Mouse (Mus musculus) intestine, embryonic 14.5 days (tissue): ENCODE results near the gene P4ha1. TPM values are rescaled to one million over a fixed set of nuclear protein-coding genes. Genes with fewer than 3 reads are reported as not detected.

ENCODE experiments used
- ATAC-seq: fragments of 200-750 bp; cut with Nextera tagmentation; replicated peaks from 2 replicates; pipeline ENCODE4 v1.8.0; 2017; ENCODE audit warnings: low read depth, moderate number of reproducible peaks, moderate TSS enrichment, moderate library complexity; ENCODE audit not compliant: low FRiP score, low TSS enrichment
- DNase-seq: peaks from one replicate; pipeline ENCODE4 v3.0.0-alpha.2; 2018; ENCODE audit warnings: low spot score
- H3K27ac ChIP-seq: fragments of 300-500 bp; sonication (generic); 2 replicates; pipeline ENCODE4 v1.5.1; 2014; ENCODE audit warnings: low read depth, mild to moderate bottlenecking, control low read depth
- H3K27me3 ChIP-seq: fragments of 300-500 bp; sonication (generic); replicated peaks from 2 replicates; pipeline ENCODE4 v1.6.1; 2014; ENCODE audit warnings: low read length, control low read depth; ENCODE audit not compliant: control insufficient read depth, insufficient read depth
- H3K36me3 ChIP-seq: fragments of 300-500 bp; sonication (generic); 2 replicates; pipeline ENCODE4 v1.6.1; 2014; ENCODE audit warnings: low read length, control low read depth; ENCODE audit not compliant: control insufficient read depth, insufficient read depth
- H3K4me1 ChIP-seq: fragments of 300-500 bp; sonication (generic); replicated peaks from 2 replicates; pipeline ENCODE4 v1.6.1; 2014; ENCODE audit warnings: low read length, control low read depth, mixed read lengths; ENCODE audit not compliant: control insufficient read depth, insufficient read depth
- H3K4me2 ChIP-seq: fragments of 300-500 bp; sonication (generic); 2 replicates; pipeline ENCODE4 v1.6.1; 2014; ENCODE audit warnings: low read length
- H3K4me3 ChIP-seq: fragments of 300-500 bp; sonication (generic); 2 replicates; pipeline ENCODE4 v1.5.1; 2014; ENCODE audit warnings: low read depth, low read length, control low read depth, mixed read lengths
- H3K9ac ChIP-seq: fragments of 300-500 bp; sonication (generic); 2 replicates; pipeline ENCODE4 v1.6.1; 2014; ENCODE audit warnings: mild to moderate bottlenecking, low read length
- H3K9me3 ChIP-seq: fragments of 300-500 bp; sonication (generic); 2 replicates; pipeline ENCODE4 v1.6.1; 2016; ENCODE audit warnings: low read length, control low read depth; ENCODE audit not compliant: control insufficient read depth
- WGBS: fragments of 180-500 bp; shearing (Covaris S2); extraction: QIAGEN DNeasy Blood & Tissue Kit; methylation state at CpG from one replicate; pipeline ENCODE4 v1.1.7; 2014; 5-methylcytosine and 5-hydroxymethylcytosine counted together
- polyA plus RNA-seq: library from polyadenylated mRNA; unstranded; fragments of >200 nt; fragmentation: Nextera tagmentation; extraction: Ambion mirVana; gene quantifications from 2 replicates; pipeline ENCODE4 v1.2.1, GENCODE M21; 2014

The P4ha1 gene
- polyA plus RNA-seq, 1 experiment from 2014 or later = 65.2 TPM

GRCm38 (mm10) chr10:59308993-59309715, 13.9 kb upstream of the P4ha1 start:
- Histone ChIP-seq H3K9ac (no peak overlapping the region), H3K36me3 (no peaks in the 10 kb centered on the region), H3K9me3 (no peaks in the 10 kb centered on the region), H3K4me1 (no peaks in the 10 kb centered on the region; the same call in 1 of the 2 replicates), H3K4me3 (no peak overlapping the region), H3K27ac (no peak overlapping the region), H3K4me2 (no peak overlapping the region), H3K27me3 (no peaks in the 10 kb centered on the region)
- ATAC-seq (no peak), DNase-seq (no peak)
- WGBS = 45% methylated on average over 3 of the region's 3 CpGs

GRCm38 (mm10) chr10:59310124-59310523, 13.0 kb upstream of the P4ha1 start:
- Histone ChIP-seq H3K4me2 (no peak overlapping the region), H3K36me3 (no peaks in the 10 kb centered on the region), H3K9me3 (no peaks in the 10 kb centered on the region), H3K9ac (no peak overlapping the region), H3K27ac (no peak overlapping the region), H3K4me1 (no peaks in the 10 kb centered on the region; the same call in 1 of the 2 replicates), H3K27me3 (no peaks in the 10 kb centered on the region), H3K4me3 (no peak overlapping the region)
- WGBS = 36% methylated on average over 2 of the region's 2 CpGs
- ATAC-seq = no peak
- peak; percentile 29 for DNase-seq

- Histone ChIP-seq H3K4me1 (no peaks in the 10 kb centered on the region; the same call in 1 of the 2 replicates), H3K4me3 (no peak overlapping the region), H3K27ac (no peak overlapping the region), H3K27me3 (no peaks in the 10 kb centered on the region), H3K9ac (no peak overlapping the region), H3K36me3 (no peaks in the 10 kb centered on the region), H3K4me2 (no peak overlapping the region), H3K9me3 (no peaks in the 10 kb centered on the region)
- WGBS = 53% methylated on average over 6 of the region's 6 CpGs
- DNase-seq (peak; percentile 57), ATAC-seq (peak; percentile 72; the same call in 1 of the 2 replicates)
Observed at GRCm38 (mm10) chr10:59310691-59311457, 12.2 kb upstream of the P4ha1 start.

GRCm38 (mm10) chr10:59311881-59312280, 11.2 kb upstream of the P4ha1 start:
- no peaks in the 10 kb centered on the region; the same call in 1 of the 2 replicates for H3K4me1 ChIP-seq
- ATAC-seq = no peak
- WGBS = 86% methylated on average over 5 of the region's 5 CpGs

GRCm38 (mm10) chr10:59321112-59321511, 2.0 kb upstream of the P4ha1 start:
- Histone ChIP-seq H3K36me3 (no peaks in the 10 kb centered on the region), H3K9me3 (no peaks in the 10 kb centered on the region), H3K27me3 (no peaks in the 10 kb centered on the region), H3K27ac (no peak overlapping the region), H3K9ac (no peak overlapping the region), H3K4me3 (no peak overlapping the region), H3K4me1 (peaks cover 14% of the 10 kb centered on the region), H3K4me2 (no peak overlapping the region)
- ATAC-seq (no peak), DNase-seq (no peak)
- 81% methylated on average over 3 of the region's 3 CpGs for WGBS

More at GRCm38 (mm10) chr10:59311881-59312280, 11.2 kb upstream of the P4ha1 start:
- Histone ChIP-seq H3K4me3 (no peak overlapping the region), H3K9me3 (no peaks in the 10 kb centered on the region), H3K4me2 (no peak overlapping the region), H3K27ac (no peak overlapping the region), H3K9ac (no peak overlapping the region), H3K27me3 (no peaks in the 10 kb centered on the region), H3K36me3 (no peaks in the 10 kb centered on the region)
- DNase-seq = peak; percentile 37

- WGBS = 54% methylated on average over 4 of the region's 4 CpGs
- 0 out of 2 replicates have a peak overlapping the region, but pooled peaks have one; percentile 74 for H3K4me3 ChIP-seq
- no peak for DNase-seq
- no peaks in the 10 kb centered on the region for H3K9me3 ChIP-seq
- peak overlapping the region; percentile 44; the same call in 1 of the 2 replicates for H3K9ac ChIP-seq
- H3K4me1 ChIP-seq = peaks cover 16% of the 10 kb centered on the region
- no peak for ATAC-seq
- no peaks in the 10 kb centered on the region for H3K36me3 ChIP-seq
- peak overlapping the region; percentile 93 for H3K27ac ChIP-seq
- peak overlapping the region; percentile 88 for H3K4me2 ChIP-seq
- H3K27me3 ChIP-seq = no peaks in the 10 kb centered on the region
Observed at GRCm38 (mm10) chr10:59322271-59322670, 825 bp upstream of the P4ha1 start.

GRCm38 (mm10) chr10:59323488-59324161, 529 bp downstream of the P4ha1 start:
- Histone ChIP-seq H3K27me3 (no peaks in the 10 kb centered on the region), H3K9me3 (no peaks in the 10 kb centered on the region), H3K4me1 (peaks cover 16% of the 10 kb centered on the region), H3K9ac (peak overlapping the region; percentile 77), H3K4me3 (peak overlapping the region; percentile 74), H3K27ac (peak overlapping the region; percentile 93), H3K4me2 (peak overlapping the region; percentile 88), H3K36me3 (0 out of 2 replicates have a peak, but pooled peaks cover under 1% of the 10 kb centered on the region)
- WGBS = under 1% methylated on average over 49 of the region's 49 CpGs
- peak; percentile 71 for ATAC-seq
- DNase-seq = no peak
